Mouse (Mus musculus) cortical plate, adult 2 months (tissue): ENCODE data around the gene Ubtd2. TPM values are rescaled to one million over a fixed set of nuclear protein-coding genes. Genes with fewer than 3 reads are reported as not detected.

ENCODE experiments used
- H3K27ac ChIP-seq: fragments of 200-500 bp; 2 replicates; pipeline ENCODE4 v1.5.1; 2012; ENCODE audit warnings: low read length, control low read depth, inconsistent platforms; ENCODE audit not compliant: insufficient read depth
- H3K4me1 ChIP-seq: fragments of 200-500 bp; 2 replicates; pipeline ENCODE4 v1.6.1; 2011; ENCODE audit warnings: low read length; ENCODE audit not compliant: control insufficient read depth, insufficient read depth
- H3K4me3 ChIP-seq: fragments of 200-500 bp; 2 replicates; pipeline ENCODE4 v1.5.1; 2011; ENCODE audit warnings: mild to moderate bottlenecking, low read length, control low read depth; ENCODE audit not compliant: insufficient read depth
- CTCF ChIP-seq: fragments of 200-500 bp; IDR thresholded peaks from 2 replicates; pipeline ENCODE4 v1.5.1; 2011; ENCODE audit warnings: mild to moderate bottlenecking, control low read depth, low read length; ENCODE audit not compliant: insufficient read depth; ENCODE audit errors: extremely low read depth
- POLR2A ChIP-seq: fragments of 200-500 bp; IDR thresholded peaks from 2 replicates; pipeline ENCODE4 v1.6.1; 2011; ENCODE audit warnings: mild to moderate bottlenecking, low read length, control low read depth; ENCODE audit not compliant: insufficient read depth; ENCODE audit errors: extremely low read depth
- polyA plus RNA-seq: library from polyadenylated mRNA; depleted of rRNA; stranded (reverse); fragments of >200 nt; gene quantifications from 2 replicates; pipeline ENCODE4 v1.2.3, GENCODE M21; 2012

Ubtd2 gene
- polyA plus RNA-seq, 1 experiment: 31.8 TPM

DNA sequence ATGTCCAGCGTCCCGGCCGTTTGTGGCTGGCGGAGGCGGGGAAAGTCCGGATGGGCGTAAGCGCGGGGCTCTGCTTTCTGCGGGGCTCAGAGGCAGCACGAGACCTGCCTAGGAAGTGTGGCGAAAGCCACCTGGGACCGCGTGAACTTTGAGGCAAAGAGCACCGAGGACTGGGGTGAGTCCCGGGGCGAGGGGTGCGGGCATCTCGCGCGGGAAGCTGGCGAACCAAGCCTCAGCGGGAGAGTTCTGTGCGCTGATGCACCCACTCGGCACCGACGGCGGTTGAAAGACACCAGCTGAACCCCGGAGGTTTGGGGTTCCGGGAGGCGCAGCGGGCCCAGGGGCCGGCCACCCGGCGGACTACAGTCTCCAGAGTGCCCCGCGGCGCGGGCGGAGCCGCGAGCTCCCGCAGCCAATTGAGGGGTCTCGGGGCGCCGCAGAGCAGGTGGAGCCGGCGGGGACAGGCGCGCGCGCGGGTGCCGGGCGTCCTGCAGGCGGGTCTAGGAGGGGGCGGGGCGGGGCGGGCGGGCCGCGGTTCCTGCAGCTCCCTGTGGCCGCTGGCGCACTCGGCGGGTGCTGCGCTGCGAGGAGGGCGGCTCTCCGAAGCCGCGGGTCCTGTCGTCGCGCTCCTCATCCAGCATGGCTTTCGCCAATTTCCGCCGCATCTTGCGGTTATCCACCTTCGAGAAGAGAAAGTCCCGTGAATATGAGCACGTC, 77.8 kb downstream of the Ubtd2 start, which contains the start of gene Stk10:
Gene Stk10, plus strand, starts transcription at position 541 of the 717 bp plus-strand sequence.
- H3K4me3 ChIP-seq: peak within 1 kb of the TSS; percentile 66
- H3K27ac ChIP-seq: no peak within 1 kb of the TSS
- TF ChIP-seq CTCF (no peak), POLR2A (peak; percentile 59; the same call in 1 of the 2 replicates)
- H3K4me1 ChIP-seq: peaks cover 3% of the 10 kb centered on the region; the same call in 1 of the 2 replicates

DNA sequence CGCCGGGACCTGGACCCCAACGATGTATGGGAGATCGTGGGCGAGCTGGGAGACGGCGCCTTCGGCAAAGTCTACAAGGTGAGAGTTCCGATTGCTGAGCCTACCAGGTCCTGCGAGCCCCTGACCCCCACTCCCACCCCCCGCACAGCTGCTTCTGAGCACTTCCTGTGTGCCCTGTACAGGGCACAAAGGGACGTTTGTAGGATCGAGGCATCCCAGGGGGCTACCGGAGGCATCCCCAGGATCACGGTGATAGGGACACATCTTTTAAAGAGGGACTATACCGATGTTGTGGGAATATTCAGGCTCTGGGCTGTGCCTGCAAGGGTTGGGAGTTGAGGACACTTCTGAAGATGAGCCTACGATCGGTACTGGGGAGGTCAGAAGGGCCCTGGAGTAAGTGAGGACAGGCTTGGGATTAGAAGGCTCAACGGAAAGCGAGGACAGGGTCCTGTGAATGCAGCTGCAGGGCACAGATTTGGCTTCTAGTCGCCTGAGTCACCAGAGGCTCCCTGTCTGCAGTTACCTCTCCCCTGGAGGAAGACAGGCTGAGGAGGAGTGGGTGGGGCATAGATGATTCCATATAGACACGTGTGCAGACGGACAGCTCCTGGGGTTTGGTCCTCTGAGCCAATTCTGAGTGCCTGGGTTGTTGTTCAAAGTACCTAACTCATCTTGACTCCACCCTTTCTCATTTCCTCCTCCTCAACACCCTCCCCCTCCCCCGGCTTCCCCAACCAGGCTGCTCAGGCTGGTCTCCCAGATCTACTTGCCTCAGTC, 78.5 kb downstream of the Ubtd2 start:
- Histone ChIP-seq H3K4me1 (peaks cover 3% of the 10 kb centered on the region; the same call in 1 of the 2 replicates), H3K4me3 (peak overlapping the region; percentile 66), H3K27ac (no peak overlapping the region)
- TF ChIP-seq POLR2A (peak; percentile 57; the same call in 1 of the 2 replicates), CTCF (no peak)

DNA sequence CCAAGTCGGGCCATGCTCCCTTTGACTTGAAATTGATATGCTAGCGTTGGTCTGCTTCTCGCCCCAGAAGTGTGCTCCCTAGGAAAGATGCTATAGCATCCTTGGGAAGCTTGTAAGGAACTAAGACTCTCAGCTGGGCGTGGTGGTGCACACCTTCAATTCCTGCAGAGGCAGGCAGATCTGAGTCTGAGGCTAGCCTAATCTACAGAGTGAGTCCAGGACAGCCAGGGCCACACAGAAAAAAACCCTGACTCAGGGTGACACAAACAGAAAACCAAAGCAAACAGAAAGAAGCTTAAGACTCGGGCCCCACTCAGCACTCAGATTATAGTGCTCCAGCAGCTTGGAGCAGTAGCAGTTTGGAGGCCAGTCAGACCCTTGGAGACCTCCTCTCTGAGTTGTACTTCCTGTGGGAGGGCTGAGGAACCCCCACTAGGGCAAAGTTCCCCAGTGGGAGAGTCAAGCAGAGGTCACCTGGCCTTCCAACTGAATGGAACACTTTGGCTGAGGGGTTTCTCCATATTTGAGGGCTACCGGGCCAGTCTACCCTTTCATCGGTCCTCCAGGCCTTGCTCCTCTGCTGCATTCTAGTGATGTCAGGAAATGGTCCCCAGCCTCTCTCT, 79.4 kb downstream of the Ubtd2 start:
- TF ChIP-seq POLR2A (no peak), CTCF (no peak)
- H3K4me3 ChIP-seq: peak overlapping the region; percentile 66; the same call in 1 of the 2 replicates
- no peak overlapping the region for H3K27ac ChIP-seq
- peaks cover 3% of the 10 kb centered on the region; the same call in 1 of the 2 replicates for H3K4me1 ChIP-seq

DNA sequence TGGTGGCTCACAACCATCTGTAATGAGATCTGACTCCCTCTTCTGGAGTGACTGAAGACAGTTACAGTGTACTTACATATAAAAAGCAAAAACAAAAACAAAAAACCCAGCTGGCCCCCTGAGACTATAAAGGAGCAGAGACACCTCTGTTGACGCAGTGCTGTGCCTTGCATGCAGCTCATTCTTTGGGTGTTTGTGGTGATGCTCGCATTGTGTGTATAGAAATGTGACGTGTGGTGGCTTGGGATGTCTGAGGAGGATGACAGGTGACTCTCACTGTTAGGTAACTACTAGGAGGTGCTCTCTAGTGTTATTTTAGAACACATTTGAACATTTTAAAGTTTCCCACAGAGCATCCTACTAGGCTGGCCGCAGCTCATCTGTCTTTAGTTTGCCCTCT, 80.5 kb downstream of the Ubtd2 start:
- H3K27ac ChIP-seq: no peak overlapping the region
- H3K4me3 ChIP-seq: no peak overlapping the region
- peaks cover 3% of the 10 kb centered on the region; the same call in 1 of the 2 replicates for H3K4me1 ChIP-seq
- TF ChIP-seq CTCF (no peak), POLR2A (no peak)

DNA sequence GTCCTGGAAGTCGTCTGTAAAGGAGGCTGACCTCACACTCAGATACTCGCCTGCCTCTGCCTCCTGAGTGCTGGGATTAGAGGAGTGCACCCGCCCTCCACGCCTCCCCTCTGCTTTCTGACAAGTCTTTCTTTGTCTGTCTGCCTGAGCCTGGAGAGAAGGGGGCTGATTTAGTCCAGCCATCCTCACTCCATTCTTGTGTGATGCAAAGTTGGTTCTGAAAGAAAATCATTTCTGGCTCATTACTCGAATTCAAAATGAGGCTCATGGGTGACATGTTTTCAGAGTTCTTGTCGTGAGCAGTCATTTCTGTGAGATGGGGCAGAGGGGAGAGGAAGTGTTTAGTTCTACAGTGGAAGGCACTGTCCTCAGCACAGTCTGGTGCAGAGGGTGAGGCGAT, 81.8 kb downstream of the Ubtd2 start:
- no peak for TF ChIP-seq CTCF
- Histone ChIP-seq H3K4me1 (peaks cover 3% of the 10 kb centered on the region; the same call in 1 of the 2 replicates), H3K4me3 (no peak overlapping the region), H3K27ac (no peak overlapping the region)

DNA sequence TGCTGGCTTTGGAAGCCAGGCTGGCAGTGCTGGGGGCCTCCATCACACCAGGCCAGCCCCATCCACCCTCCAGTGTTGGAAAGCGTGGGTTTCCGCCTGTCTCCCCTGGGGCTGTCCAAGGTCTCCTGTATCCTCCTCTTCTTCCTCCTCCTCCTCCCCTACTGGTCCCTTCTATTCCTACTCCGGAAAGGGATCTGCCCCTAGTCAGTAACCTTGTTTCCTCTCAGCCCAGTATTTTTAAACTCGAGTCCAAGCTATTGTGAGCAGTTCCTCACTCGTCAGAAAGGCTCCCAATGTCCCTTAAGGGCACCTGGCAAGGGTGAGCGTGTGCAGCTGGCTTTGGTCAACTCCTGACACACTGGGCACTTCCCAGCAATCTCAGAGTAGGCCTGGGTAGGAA, 83.3 kb downstream of the Ubtd2 start:
- peaks cover 3% of the 10 kb centered on the region; the same call in 1 of the 2 replicates for H3K4me1 ChIP-seq
- H3K4me3 ChIP-seq: no peak overlapping the region
- H3K27ac ChIP-seq: no peak overlapping the region
- TF ChIP-seq CTCF (no peak), POLR2A (no peak)

DNA sequence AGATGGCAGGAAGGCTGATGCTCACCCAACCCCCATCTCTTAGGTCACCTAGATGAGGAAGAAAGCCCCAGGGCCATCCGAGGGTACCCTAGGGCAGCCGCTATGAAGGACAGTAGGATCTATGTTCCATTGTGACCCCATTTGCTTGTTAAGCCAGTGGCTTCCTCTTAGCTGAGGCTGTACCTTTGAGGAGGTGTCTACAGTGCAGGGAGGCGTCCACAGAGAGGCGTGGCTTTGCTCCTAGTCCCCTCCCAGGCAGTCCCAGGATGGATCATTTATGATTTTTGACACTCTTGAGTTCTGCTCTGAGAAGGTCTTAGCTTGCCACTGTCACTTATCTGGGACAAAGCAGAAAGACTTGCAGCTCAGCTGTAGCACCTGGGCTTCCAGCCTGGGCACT, 83.7 kb downstream of the Ubtd2 start:
- peaks cover 3% of the 10 kb centered on the region; the same call in 1 of the 2 replicates for H3K4me1 ChIP-seq
- TF ChIP-seq CTCF (no peak), POLR2A (no peak)

DNA sequence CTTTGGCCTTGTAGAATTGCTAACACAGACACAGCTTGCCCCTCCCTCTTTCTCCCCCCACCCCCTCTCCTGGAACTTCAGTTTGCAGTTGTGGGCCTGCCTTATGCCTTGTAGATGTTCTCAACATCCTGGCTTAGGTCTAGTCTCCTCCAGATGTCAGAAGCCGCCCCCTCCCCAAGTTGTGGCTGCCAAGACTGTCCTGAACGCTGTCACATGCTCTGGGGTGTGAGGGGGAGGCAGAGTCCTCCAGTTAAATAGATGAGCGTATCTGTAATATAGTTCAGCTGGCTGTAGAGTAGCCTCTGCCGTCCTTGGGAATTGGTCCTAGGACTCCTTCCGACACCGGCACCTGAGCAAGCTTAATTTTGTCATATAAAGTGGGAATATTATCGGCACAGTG, 84.5 kb downstream of the Ubtd2 start:
- TF ChIP-seq CTCF (no peak), POLR2A (no peak)
- H3K4me3 ChIP-seq: no peak overlapping the region

More for the DNA sequence above, 83.7 kb downstream of the Ubtd2 start:
- H3K27ac ChIP-seq: no peak overlapping the region
- no peak overlapping the region for H3K4me3 ChIP-seq

DNA sequence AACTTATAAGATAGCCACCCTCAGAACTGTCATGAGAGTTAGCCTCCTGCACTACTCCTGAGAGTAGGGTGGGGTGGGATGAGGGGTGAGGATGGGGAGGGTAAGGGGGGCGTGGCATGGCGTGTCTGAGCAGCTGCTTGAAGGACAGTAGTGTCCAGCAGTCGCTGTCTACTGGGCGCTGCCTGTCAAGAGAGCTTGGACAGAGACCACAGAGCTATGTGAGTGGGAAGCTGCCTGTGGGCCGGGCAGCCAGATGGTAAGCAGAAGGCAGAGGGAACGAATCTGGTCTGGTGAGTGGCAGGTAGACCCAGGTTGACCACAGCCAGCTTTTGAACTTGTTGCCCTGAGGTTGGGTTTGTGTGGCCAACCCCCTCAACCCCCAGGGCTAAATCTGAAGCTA, 85.3 kb downstream of the Ubtd2 start:
- H3K4me3 ChIP-seq: no peak overlapping the region
- H3K4me1 ChIP-seq: 0 out of 2 replicates have a peak, but pooled peaks cover 1% of the 10 kb centered on the region
- TF ChIP-seq CTCF (no peak), POLR2A (no peak)
- no peak overlapping the region for H3K27ac ChIP-seq

More for the DNA sequence above, 84.5 kb downstream of the Ubtd2 start:
- Histone ChIP-seq H3K27ac (no peak overlapping the region), H3K4me1 (0 out of 2 replicates have a peak, but pooled peaks cover 1% of the 10 kb centered on the region)
